Mouse (Mus musculus) liver, embryonic 14.5 days (tissue): ENCODE data around the gene D930020B18Rik. TPM values are rescaled to one million over a fixed set of nuclear protein-coding genes. Genes with fewer than 3 reads are reported as not detected.

ENCODE experiments used
- ATAC-seq: fragments of 200-750 bp; cut with Nextera tagmentation; 2 replicates; pipeline ENCODE4 v1.8.0; 2017; ENCODE audit warnings: moderate number of reproducible peaks, mild to moderate bottlenecking, moderate library complexity; ENCODE audit not compliant: insufficient read depth
- DNase-seq, 3 experiments: peaks; one replicate each; pipeline ENCODE4 v3.0.0-alpha.2; 2012 to 2013; ENCODE audit warnings: low read depth in 3 of 3, low spot score in 3 of 3
- H3K27ac ChIP-seq: fragments of 300-500 bp; sonication (generic); 2 replicates; pipeline ENCODE4 v1.5.1; 2014; ENCODE audit warnings: moderate library complexity, mild to moderate bottlenecking, control low read depth, inconsistent platforms
- H3K27me3 ChIP-seq: fragments of 300-500 bp; sonication (generic); 2 replicates; pipeline ENCODE4 v1.6.1; 2014; ENCODE audit warnings: mild to moderate bottlenecking, low read length, moderate library complexity; ENCODE audit not compliant: control insufficient read depth, insufficient read depth
- H3K36me3 ChIP-seq: fragments of 300-500 bp; sonication (generic); replicated peaks from 2 replicates; pipeline ENCODE4 v1.6.1; 2014; ENCODE audit warnings: low read depth; ENCODE audit not compliant: control insufficient read depth, insufficient read depth
- H3K4me1 ChIP-seq, 2 experiments: fragments of 200-500 bp in 1 of 2; fragments of 300-500 bp in 1 of 2; sonication (generic) in 1 of 2; replicated peaks; 2 replicates each; pipeline ENCODE4 v1.6.1; 2012 to 2014; ENCODE audit warnings: antibody characterized with exemption in 1 of 2, inconsistent platforms in 1 of 2, low read length in 1 of 2; ENCODE audit not compliant: control insufficient read depth in 2 of 2, insufficient read depth in 2 of 2
- H3K4me2 ChIP-seq: fragments of 300-500 bp; sonication (generic); 2 replicates; pipeline ENCODE4 v1.6.1; 2014; ENCODE audit warnings: low read depth, mild to moderate bottlenecking, control low read depth, moderate library complexity
- H3K4me3 ChIP-seq, 2 experiments: fragments of 200-500 bp in 1 of 2; fragments of 300-500 bp in 1 of 2; sonication (generic) in 1 of 2; 2 replicates each; pipeline ENCODE4 v1.5.1; 2012 to 2014; ENCODE audit warnings: low read depth in 2 of 2, low read length in 2 of 2, mild to moderate bottlenecking in 2 of 2, control low read depth in 1 of 2, inconsistent platforms in 1 of 2, moderate library complexity in 1 of 2; ENCODE audit not compliant: insufficient read depth in 1 of 2
- H3K9ac ChIP-seq: fragments of 300-500 bp; sonication (generic); replicated peaks from 2 replicates; pipeline ENCODE4 v1.6.1; 2014; ENCODE audit warnings: mild to moderate bottlenecking, control low read depth, moderate library complexity
- H3K9me3 ChIP-seq: fragments of 300-500 bp; sonication (generic); 2 replicates; pipeline ENCODE4 v1.6.1; 2016; ENCODE audit warnings: low read length, mixed read lengths; ENCODE audit not compliant: control insufficient read depth
- CTCF ChIP-seq: IDR thresholded peaks from 2 replicates; pipeline ENCODE4 v1.5.1; 2016; ENCODE audit warnings: antibody characterized with exemption, low read depth, control low read depth
- EP300 ChIP-seq: IDR thresholded peaks from 2 replicates; pipeline ENCODE4 v1.6.1; 2016; ENCODE audit warnings: antibody characterized with exemption, low read depth
- WGBS: fragments of 180-500 bp; shearing (Covaris S2); extraction: QIAGEN DNeasy Blood & Tissue Kit; methylation state at CpG from one replicate; pipeline ENCODE4 v1.1.7; 2014; ENCODE audit not compliant: insufficient replicate concordance; 5-methylcytosine and 5-hydroxymethylcytosine counted together
- polyA plus RNA-seq, 2 experiments: library from polyadenylated mRNA; depleted of rRNA in 1 of 2; stranded (reverse) in 1 of 2; unstranded in 1 of 2; fragments of >200 nt; fragmentation: Nextera tagmentation in 1 of 2; extraction: Ambion mirVana in 1 of 2; gene quantifications; 2 replicates each; pipeline versions ENCODE4 v1.2.1 to v1.2.3; 2012 to 2014

Gene D930020B18Rik
- polyA plus RNA-seq, 2 experiments: 0.04 TPM; not detected in 1

GRCm38 (mm10) chr10:121718896-121719585, 77.7 kb downstream of the D930020B18Rik start:
- WGBS: 87% methylated on average over 18 of the region's 18 CpGs
- no peaks in the 10 kb centered on the region for H3K36me3 ChIP-seq
- no peak overlapping the region for H3K4me3 ChIP-seq
- H3K27me3 ChIP-seq: no peaks in the 10 kb centered on the region
- no peak overlapping the region for H3K9ac ChIP-seq
- DNase-seq (no peak), ATAC-seq (no peak)
- no peak for TF ChIP-seq CTCF
- no peak for TF ChIP-seq EP300
- H3K27ac ChIP-seq: no peak overlapping the region
- H3K9me3 ChIP-seq: no peaks in the 10 kb centered on the region
- no peaks in the 10 kb centered on the region for H3K4me1 ChIP-seq
- no peak overlapping the region for H3K4me2 ChIP-seq

GRCm38 (mm10) chr10:121720701-121721100, 79.3 kb downstream of the D930020B18Rik start:
- H3K4me2 ChIP-seq: no peak overlapping the region
- H3K4me3 ChIP-seq: no peak overlapping the region
- H3K36me3 ChIP-seq: no peaks in the 10 kb centered on the region
- no peaks in the 10 kb centered on the region for H3K27me3 ChIP-seq
- TF ChIP-seq CTCF: no peak
- no peak for TF ChIP-seq EP300
- no peak overlapping the region for H3K27ac ChIP-seq
- WGBS: 82% methylated on average over 13 of the region's 13 CpGs
- no peak for DNase-seq
- no peaks in the 10 kb centered on the region for H3K9me3 ChIP-seq
- ATAC-seq: no peak
- no peak overlapping the region for H3K9ac ChIP-seq
- no peaks in the 10 kb centered on the region for H3K4me1 ChIP-seq

GRCm38 (mm10) chr10:121726505-121726904, 85.1 kb downstream of the D930020B18Rik start:
- Histone ChIP-seq H3K4me2 (no peak overlapping the region), H3K27me3 (no peaks in the 10 kb centered on the region), H3K9ac (no peak overlapping the region), H3K27ac (no peak overlapping the region), H3K4me3 (no peak overlapping the region), H3K9me3 (no peaks in the 10 kb centered on the region), H3K36me3 (no peaks in the 10 kb centered on the region), H3K4me1 (no peaks in the 10 kb centered on the region)
- 51% methylated on average over 4 of the region's 4 CpGs for WGBS
- TF ChIP-seq EP300 (no peak), CTCF (no peak)
- no peak for ATAC-seq
- DNase-seq: no peak

- no peaks in the 10 kb centered on the region for H3K9me3 ChIP-seq
- H3K27ac ChIP-seq: no peak overlapping the region
- H3K4me3 ChIP-seq: no peak overlapping the region
- no peak for TF ChIP-seq EP300
- no peak for TF ChIP-seq CTCF
- H3K27me3 ChIP-seq: no peaks in the 10 kb centered on the region
- no peak overlapping the region for H3K4me2 ChIP-seq
- DNase-seq: no peak
- 68% methylated on average over 4 of the region's 4 CpGs for WGBS
- H3K36me3 ChIP-seq: no peaks in the 10 kb centered on the region
- no peaks in the 10 kb centered on the region for H3K4me1 ChIP-seq
- no peak for ATAC-seq
- H3K9ac ChIP-seq: no peak overlapping the region
Measured at GRCm38 (mm10) chr10:121727151-121727550, 85.8 kb downstream of the D930020B18Rik start.

- Histone ChIP-seq H3K4me1 (no peaks in the 10 kb centered on the region), H3K9me3 (no peaks in the 10 kb centered on the region), H3K36me3 (no peaks in the 10 kb centered on the region), H3K4me2 (no peak overlapping the region), H3K27ac (no peak overlapping the region), H3K27me3 (no peaks in the 10 kb centered on the region), H3K4me3 (no peak overlapping the region), H3K9ac (no peak overlapping the region)
- ATAC-seq (no peak), DNase-seq (no peak)
- no peak for TF ChIP-seq CTCF
- 77% methylated on average over 4 of the region's 4 CpGs for WGBS
Measured at GRCm38 (mm10) chr10:121728226-121728625, 86.8 kb downstream of the D930020B18Rik start.
